ENCODE assay signal across 8 mouse cellular contexts in genomic region chr13:43398297-43399080, GRCm38 (mm10). TPM values are rescaled to one million over a fixed set of nuclear protein-coding genes. Genes with fewer than 3 reads are reported as not detected.
DNase-seq lines count a peak whose midpoint lies in the region; ATAC-seq lines count a peak whose summit lies in the region.

Gene Nol7, plus strand, starts transcription at chr13:43398390.

- peak within 1 kb of the TSS; percentile 90 for H3K27ac ChIP-seq in forebrain, embryonic 11.5 days (ENCODE audit: low read depth, low read length)
- H3K27ac ChIP-seq in heart, embryonic 16.5 days (ENCODE audit: low read length) = peak within 1 kb of the TSS; percentile 98
- H3K27ac ChIP-seq in liver, embryonic 15.5 days (replicated peaks) = peak within 1 kb of the TSS; percentile 89
- peak within 1 kb of the TSS; percentile 89 for H3K27ac ChIP-seq in neural tube, embryonic 12.5 days

- H3K9ac ChIP-seq in forebrain, embryonic 11.5 days (ENCODE audit: low read length) = peak within 1 kb of the TSS; percentile 93
- peak within 1 kb of the TSS; percentile 97 for H3K9ac ChIP-seq in heart, embryonic 16.5 days (ENCODE audit: low read length)
- peak within 1 kb of the TSS; percentile 85 for H3K9ac ChIP-seq in liver, embryonic 15.5 days
- peak within 1 kb of the TSS; percentile 86 for H3K9ac ChIP-seq in neural tube, embryonic 12.5 days

- no peaks in the 10 kb centered on the region for H3K27me3 ChIP-seq in forebrain, embryonic 11.5 days (ENCODE audit: control insufficient read depth, insufficient read depth, low read length)
- H3K27me3 ChIP-seq in heart, embryonic 16.5 days (ENCODE audit: control insufficient read depth, insufficient read depth, low read length) = no peaks in the 10 kb centered on the region
- H3K27me3 ChIP-seq in liver, embryonic 15.5 days = no peaks in the 10 kb centered on the region
- H3K27me3 ChIP-seq in neural tube, embryonic 12.5 days (replicated peaks) = no peaks in the 10 kb centered on the region

- ATAC-seq in forebrain, embryonic 11.5 days (replicated peaks; ENCODE audit: low FRiP score) = peak; percentile 92
- peak; percentile 92 for ATAC-seq in heart, embryonic 16.5 days (replicated peaks; ENCODE audit: extremely low read depth, insufficient read depth, low FRiP score)
- ATAC-seq in liver, embryonic 15.5 days (ENCODE audit: insufficient read depth) = peak; percentile 95
- peak; percentile 91 for ATAC-seq in neural tube, embryonic 12.5 days (ENCODE audit: low FRiP score, low read depth)

- no peaks in the 10 kb centered on the region; the same call in 1 of the 2 replicates for H3K4me1 ChIP-seq in forebrain, embryonic 11.5 days (replicated peaks; ENCODE audit: control insufficient read depth, insufficient read depth, low read length)
- H3K4me1 ChIP-seq in heart, embryonic 16.5 days (ENCODE audit: control insufficient read depth, insufficient read depth, low read length) = peaks cover 8% of the 10 kb centered on the region
- H3K4me1 ChIP-seq in liver, embryonic 15.5 days (replicated peaks) = peaks cover 14% of the 10 kb centered on the region
- H3K4me1 ChIP-seq in neural tube, embryonic 12.5 days = peaks cover 7% of the 10 kb centered on the region; the same call in 1 of the 2 replicates

- no peaks in the 10 kb centered on the region for H3K36me3 ChIP-seq in forebrain, embryonic 11.5 days (ENCODE audit: control insufficient read depth, insufficient read depth, low read length)
- peaks cover 34% of the 10 kb centered on the region for H3K36me3 ChIP-seq in heart, embryonic 16.5 days (ENCODE audit: control insufficient read depth, insufficient read depth)
- peaks cover 36% of the 10 kb centered on the region for H3K36me3 ChIP-seq in liver, embryonic 15.5 days (replicated peaks)
- peaks cover 38% of the 10 kb centered on the region for H3K36me3 ChIP-seq in neural tube, embryonic 12.5 days

- H3K4me2 ChIP-seq in forebrain, embryonic 11.5 days (ENCODE audit: low read depth, low read length, severe bottlenecking) = peak within 1 kb of the TSS; percentile 70
- peak within 1 kb of the TSS; percentile 80 for H3K4me2 ChIP-seq in heart, embryonic 16.5 days (ENCODE audit: low read depth, low read length)
- peak within 1 kb of the TSS; percentile 75 for H3K4me2 ChIP-seq in liver, embryonic 15.5 days
- H3K4me2 ChIP-seq in neural tube, embryonic 12.5 days (replicated peaks) = peak within 1 kb of the TSS; percentile 70

- WGBS in forebrain, embryonic 11.5 days = 2% methylated on average over 71 of the region's 72 CpGs
- under 1% methylated on average over 72 of the region's 72 CpGs for WGBS in heart, embryonic 16.5 days
- WGBS in liver, embryonic 15.5 days (ENCODE audit: insufficient replicate concordance) = under 1% methylated on average over 72 of the region's 72 CpGs
- 1% methylated on average over 72 of the region's 72 CpGs for WGBS in neural tube, embryonic 12.5 days

- peak within 1 kb of the TSS; percentile 81 for H3K4me3 ChIP-seq in forebrain, embryonic 11.5 days (ENCODE audit: low read depth, low read length)
- H3K4me3 ChIP-seq in heart, embryonic 16.5 days (ENCODE audit: low read length) = peak within 1 kb of the TSS; percentile 79
- H3K4me3 ChIP-seq in liver, embryonic 15.5 days (replicated peaks) = peak within 1 kb of the TSS; percentile 92
- peak within 1 kb of the TSS; percentile 90 for H3K4me3 ChIP-seq in neural tube, embryonic 12.5 days

- H3K9me3 ChIP-seq in forebrain, embryonic 11.5 days (ENCODE audit: control insufficient read depth, low read length) = no peaks in the 10 kb centered on the region
- no peaks in the 10 kb centered on the region for H3K9me3 ChIP-seq in heart, embryonic 16.5 days (replicated peaks; ENCODE audit: control insufficient read depth, low read length)
- H3K9me3 ChIP-seq in liver, embryonic 15.5 days (replicated peaks) = no peaks in the 10 kb centered on the region
- no peaks in the 10 kb centered on the region for H3K9me3 ChIP-seq in neural tube, embryonic 12.5 days

- peak; percentile 93 to 95 for DNase-seq in CD8-positive naive resting alpha-beta T cell, adult 2 months (ENCODE audit: low read depth in 2 of 2, low spot score in 2 of 2)
- DNase-seq in c-Kit-positive CD71-negative TER-119-negative erythroid progenitor cells, embryonic 14.5 days (ENCODE audit: low read depth) = peak; percentile 78
- peak; percentile 98 for DNase-seq in forebrain, embryonic 11.5 days (ENCODE audit: low spot score)
- peak; percentile 94 to 99 for DNase-seq in kidney, postnatal 36 days
- peak; percentile 91 for DNase-seq in telencephalon, adult 2 months (ENCODE audit: low read depth, low spot score)

RNA-seq across cellular contexts. Expression of gene Nol7, which starts in this region (rescaled TPM):
- 214 and 258 TPM in 2 replicates for polyA plus RNA-seq in forebrain, embryonic 11.5 days (2014; fragmentation: Nextera tagmentation; extraction: Ambion mirVana)
- polyA plus RNA-seq in heart, embryonic 16.5 days (2015; fragmentation: Nextera tagmentation; extraction: Ambion mirVana) = 104 and 123 TPM in 2 replicates
- polyA plus RNA-seq in liver, embryonic 15.5 days (2015; fragmentation: Nextera tagmentation; extraction: Ambion mirVana) = 78.1 and 94.2 TPM in 2 replicates
- polyA plus RNA-seq in neural tube, embryonic 12.5 days (2016; fragmentation: Nextera tagmentation; extraction: Ambion mirVana) = 183 and 188 TPM in 2 replicates

Comparison
In these comparisons a context has a peak if more than half of its experiments do, and no peak if none do; other contexts are left out.
1. Peak in every context shown above with its lines: DNase-seq, ATAC-seq, H3K4me3 ChIP-seq and H3K27ac ChIP-seq.